Comparison of ENCODE assay signal across 9 mouse cellular contexts in genomic region chr9:48893986-48894385, GRCm38 (mm10). TPM values are rescaled to one million over a fixed set of nuclear protein-coding genes. Genes with fewer than 3 reads are reported as not detected.
DNase-seq lines count a peak whose midpoint lies in the region; ATAC-seq lines count a peak whose summit lies in the region.
"Had no signal": no experiment of that assay in that cellular context is flagged by ENCODE, and none has a peak within 500 bp of the region (broad histone marks: within the 10 kb centered on the region; RNA-seq: fewer than 3 reads in every experiment).

No protein-coding gene starts in this region.

- ATAC-seq in CD4-positive, CD25-positive, alpha-beta regulatory T cell, adult 4 months = no peak

- DNase-seq in CD4-positive, CD25-positive, alpha-beta regulatory T cell, adult 2 months (ENCODE audit: low read depth, low spot score) = peak; percentile 72
- DNase-seq in adrenal gland, postnatal 25 days = peak; percentile 64
- DNase-seq in embryo, embryonic 11.5 days (ENCODE audit: low read depth, low spot score) = peak; percentile 79
- peak; percentile 41 to 49 for DNase-seq in gastrocnemius, postnatal 36 days
- peak; percentile 55 for DNase-seq in layer of hippocampus, adult 9-10 months (ENCODE audit: low spot score)
- peak; percentile 86 for DNase-seq in lung, postnatal 36 days
- DNase-seq in right cerebral cortex, postnatal 14 days = peak; percentile 78

- intact Hi-C loops in gastrocnemius, postnatal 36 days (cut with DNase I) = loop anchor here (1.0 to 2.0 kb wide), 2 partner anchors 31 to 248 kb away; no protein-coding TSS in a partner anchor

RNA-seq across cellular contexts. Expression of gene Htr3a, which starts 16.9 kb away (rescaled TPM):
- not detected for polyA plus RNA-seq in CD4-positive, CD25-positive, alpha-beta regulatory T cell, adult 4 months (2017; shearing (Covaris generic))
- 3.2 and 3.8 TPM in 2 replicates for total RNA-seq in adrenal gland, postnatal 25 days (2021)
- not detected for total RNA-seq in gastrocnemius, postnatal 36 days (2021)
- polyA plus RNA-seq: C2C12 had no signal

RNA-seq across cellular contexts. Expression of gene Zbtb16, which starts 58.0 kb away (rescaled TPM):
- not detected for polyA plus RNA-seq in CD4-positive, CD25-positive, alpha-beta regulatory T cell, adult 4 months (2017; shearing (Covaris generic))
- total RNA-seq in adrenal gland, postnatal 25 days (2021) = 21.0 and 21.6 TPM in 2 replicates
- 100 to 1,000 TPM; 129 to 168 TPM for total RNA-seq in gastrocnemius, postnatal 36 days (2021)
- polyA plus RNA-seq: C2C12 had no signal
